Mouse (Mus musculus): ENCODE results near the gene Glipr2.

- no peak for TF ChIP-seq MAFK (IDR thresholded peaks at IDR 0.05; ENCODE audit: insufficient read depth, low read depth, low read length)
- no peak for TF ChIP-seq ZNF384 (IDR thresholded peaks at IDR 0.05; ENCODE audit: low read depth, low read length)
- TF ChIP-seq HCFC1 (IDR thresholded peaks at IDR 0.05; ENCODE audit: borderline replicate concordance, insufficient read depth, low read length), result no peak
- TF ChIP-seq ZC3H11A (IDR thresholded peaks at IDR 0.05; ENCODE audit: borderline replicate concordance, low read depth, low read length), result no peak
Observed at GRCm38 (mm10) chr4:43984326-43984725, 27.1 kb downstream of the Glipr2 start.

Data from ES-E14 (cell line).